Mouse (Mus musculus): Measurements from ENCODE around the gene Soat1.

- TF ChIP-seq CTCF (IDR thresholded peaks at IDR 0.05; ENCODE audit: insufficient read depth, low read length) (no peak), POLR2A (IDR thresholded peaks at IDR 0.05; ENCODE audit: borderline replicate concordance, extremely low read depth, low read depth, low read length) (no peak)
Measured at GRCm38 (mm10) chr1:156455005-156455758, 18.9 kb downstream of the Soat1 start.
